Mouse (Mus musculus) skeletal muscle tissue, adult 2 months (tissue): Measurements from ENCODE around the gene Sec22a.

Experiments used
- DNase-seq: peaks from one replicate; pipeline ENCODE4 v3.0.0-alpha.2; 2012; ENCODE audit warnings: low read depth, low spot score

Sec22a gene

GRCm38 (mm10) chr16:35310551-35311110 is 53.1 kb downstream of the Sec22a start:
- no peak for DNase-seq

- DNase-seq = no peak
These were observed 54.1 kb downstream of the Sec22a start for GRCm38 (mm10) chr16:35309634-35310033.

- DNase-seq = no peak
These were observed 55.1 kb downstream of the Sec22a start for GRCm38 (mm10) chr16:35308486-35309143.

- DNase-seq = no peak
These were observed 55.7 kb downstream of the Sec22a start for GRCm38 (mm10) chr16:35308016-35308415.

- no peak for DNase-seq
These were observed 56.4 kb downstream of the Sec22a start for GRCm38 (mm10) chr16:35307331-35307730.

- DNase-seq = no peak
These were observed 57.1 kb downstream of the Sec22a start for GRCm38 (mm10) chr16:35306631-35307030.

- no peak for DNase-seq
These were observed 58.5 kb downstream of the Sec22a start for GRCm38 (mm10) chr16:35305226-35305625.

GRCm38 (mm10) chr16:35304416-35304815 is 59.3 kb downstream of the Sec22a start:
- no peak for DNase-seq

- no peak for DNase-seq
These were observed 60.0 kb downstream of the Sec22a start for GRCm38 (mm10) chr16:35303721-35304120.

GRCm38 (mm10) chr16:35302441-35303280 is 61.1 kb downstream of the Sec22a start:
- DNase-seq = no peak

GRCm38 (mm10) chr16:35300156-35300555 is 63.6 kb downstream of the Sec22a start:
- DNase-seq = no peak

GRCm38 (mm10) chr16:35297786-35298185 is 65.9 kb downstream of the Sec22a start:
- DNase-seq = peak; percentile 10

GRCm38 (mm10) chr16:35287244-35287643 is 76.5 kb downstream of the Sec22a start:
- no peak for DNase-seq

GRCm38 (mm10) chr16:35285821-35286220 is 77.9 kb downstream of the Sec22a start:
- no peak for DNase-seq

- DNase-seq = no peak
These were observed 81.3 kb downstream of the Sec22a start for GRCm38 (mm10) chr16:35282456-35282855.

GRCm38 (mm10) chr16:35278166-35278565 is 85.6 kb downstream of the Sec22a start:
- no peak for DNase-seq

- no peak for DNase-seq
These were observed 91.3 kb downstream of the Sec22a start for GRCm38 (mm10) chr16:35272417-35272816.

- no peak for DNase-seq
These were observed 92.1 kb downstream of the Sec22a start for GRCm38 (mm10) chr16:35271572-35271971.

- DNase-seq = no peak
These were observed 92.8 kb downstream of the Sec22a start for GRCm38 (mm10) chr16:35270945-35271344.

GRCm38 (mm10) chr16:35270353-35270934 is 93.3 kb downstream of the Sec22a start:
- DNase-seq = peak; percentile 77
